Mouse (Mus musculus) lung, postnatal 0 days (tissue): ENCODE data around the gene Lrrc3b.

Experiments
- CTCF ChIP-seq: IDR thresholded peaks from 2 replicates; pipeline ENCODE4 v1.5.1; 2016; ENCODE audit warnings: antibody characterized with exemption, mild to moderate bottlenecking
- EP300 ChIP-seq: IDR thresholded peaks from 2 replicates; pipeline ENCODE4 v1.6.1; 2016; ENCODE audit warnings: antibody characterized with exemption, mild to moderate bottlenecking, control low read depth

DNA sequence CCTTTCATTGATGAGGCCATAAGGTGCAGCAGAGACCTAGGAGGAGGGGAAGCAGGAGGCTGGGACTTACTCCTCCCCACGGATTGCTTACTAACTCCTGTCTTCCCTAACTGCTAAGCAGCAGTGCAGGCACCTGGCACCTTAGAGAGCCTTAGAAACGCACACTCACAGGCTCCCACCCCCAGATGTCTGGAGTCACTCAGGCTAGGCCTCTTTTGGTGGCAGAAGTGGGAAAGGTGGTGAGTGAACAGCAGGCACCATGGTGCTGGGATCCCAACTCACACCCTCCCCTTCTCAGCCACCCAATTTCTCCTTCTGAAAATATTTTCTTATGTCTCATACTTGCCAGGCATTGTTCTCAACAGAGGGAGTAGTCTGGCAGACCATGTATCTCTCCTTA lies 55.7 kb downstream of the Lrrc3b start:
- TF ChIP-seq CTCF (no peak), EP300 (no peak)
